Mouse (Mus musculus): ENCODE measurements at regions not wholly inside any gene's neighbourhood (a gene's known extent, or its start where the extent isn't known, plus 50 kb on each side); places are given as distances from the start of the nearest gene placed in this dataset.
A peak's percentile ranks its signal among the peaks of the same experiment; 100 is the strongest.

DNA sequence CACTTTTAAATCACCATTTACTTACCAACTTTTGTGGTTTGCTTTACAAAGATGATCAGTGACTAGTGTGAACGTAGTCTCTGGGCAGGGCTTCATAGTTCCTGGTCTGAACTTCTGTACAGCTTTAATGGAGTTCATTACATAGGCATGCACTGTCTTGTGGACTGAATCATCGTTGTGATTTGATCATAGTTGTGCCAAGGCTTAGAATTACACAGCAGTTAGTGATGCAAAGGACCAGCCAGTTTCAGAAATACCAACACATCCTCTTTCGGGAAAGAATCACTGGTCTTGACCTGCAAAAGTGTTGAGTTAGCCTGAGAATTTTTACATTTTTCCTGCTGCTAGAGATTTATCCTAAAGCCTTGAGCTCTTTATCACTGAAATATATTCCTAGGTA lies 222.3 kb upstream of the Marcks start:
- no peaks in the 10 kb centered on the region for H3K79me2 ChIP-seq (replicated peaks; ENCODE audit: control insufficient read depth, extremely low read depth, insufficient read depth, poor library complexity, severe bottlenecking)
- in situ Hi-C loops (cut with MboI; ENCODE audit: low pct_ligation_motif_present, low pct_unique_long_range_greater_than_20kb, low sequenced_read_pairs) = no loop called here
- TF ChIP-seq HCFC1 (IDR thresholded peaks at IDR 0.05; ENCODE audit: low read depth, low read length) = no peak
- no peak for TF ChIP-seq MYC (IDR thresholded peaks at IDR 0.05; ENCODE audit: low read depth, low read length)
- TF ChIP-seq GABPA (IDR thresholded peaks at IDR 0.05; ENCODE audit: insufficient replicate concordance, low read depth, low read length) = no peak
- no peak for TF ChIP-seq RCOR1 (conservative IDR thresholded peaks at IDR 0.05; ENCODE audit: low read depth, low read length)
- no peak for TF ChIP-seq ZMIZ1 (IDR thresholded peaks at IDR 0.05; ENCODE audit: low read depth, low read length)
- TF ChIP-seq KAT2A (IDR thresholded peaks at IDR 0.05; ENCODE audit: insufficient replicate concordance, low read length) = no peak
- TF ChIP-seq NRF1 (IDR thresholded peaks at IDR 0.05; ENCODE audit: low read depth, low read length) = no peak
- TF ChIP-seq ELF1 (IDR thresholded peaks at IDR 0.05; ENCODE audit: low read depth, low read length) = no peak
- no peak for TF ChIP-seq EP300 (IDR thresholded peaks at IDR 0.05; ENCODE audit: low read length)
- TF ChIP-seq TCF12 (IDR thresholded peaks at IDR 0.05; ENCODE audit: low read depth, low read length) = no peak
- no peak for TF ChIP-seq ETS1 (conservative IDR thresholded peaks at IDR 0.05; ENCODE audit: low read depth, low read length)
- no peak for TF ChIP-seq UBTF (IDR thresholded peaks at IDR 0.05; ENCODE audit: low read depth, low read length)
- no peaks in the 10 kb centered on the region for H3K36me3 ChIP-seq (replicated peaks in 1 of 2; ENCODE audit: control insufficient read depth in 1 of 2, insufficient read depth in 1 of 2, low read length in 1 of 2)
- H3K4me1 ChIP-seq (ENCODE audit: control insufficient read depth in 1 of 2, insufficient read depth in 2 of 2) = peaks cover 0 to 12% of the 10 kb centered on the region in 2 experiments; a peak in 2 of 4 replicates
- H3K9ac ChIP-seq (ENCODE audit: insufficient read depth, low read depth) = no peak overlapping the region
- no peak overlapping the region for H3K4me2 ChIP-seq (ENCODE audit: insufficient read depth, low read depth, poor library complexity, severe bottlenecking)
- no peaks in the 10 kb centered on the region for H3K27me3 ChIP-seq (replicated peaks)
- H3K27ac ChIP-seq (ENCODE audit: insufficient read depth, low read depth) = no peak overlapping the region
- H3K4me3 ChIP-seq (replicated peaks in 1 of 3; ENCODE audit: low read depth in 2 of 3, low read length in 2 of 3, poor library complexity in 1 of 3) = no peak overlapping the region
- DNase-seq (ENCODE audit: extremely low read depth) = no peak
- dilution Hi-C loops (cut with MboI; ENCODE audit: extremely low pct_ligation_motif_present, extremely low pct_unique_long_range_greater_than_20kb, low sequenced_read_pairs) = no loop called here
- no peaks in the 10 kb centered on the region for H3K9me3 ChIP-seq (replicated peaks; ENCODE audit: low read length)

DNA sequence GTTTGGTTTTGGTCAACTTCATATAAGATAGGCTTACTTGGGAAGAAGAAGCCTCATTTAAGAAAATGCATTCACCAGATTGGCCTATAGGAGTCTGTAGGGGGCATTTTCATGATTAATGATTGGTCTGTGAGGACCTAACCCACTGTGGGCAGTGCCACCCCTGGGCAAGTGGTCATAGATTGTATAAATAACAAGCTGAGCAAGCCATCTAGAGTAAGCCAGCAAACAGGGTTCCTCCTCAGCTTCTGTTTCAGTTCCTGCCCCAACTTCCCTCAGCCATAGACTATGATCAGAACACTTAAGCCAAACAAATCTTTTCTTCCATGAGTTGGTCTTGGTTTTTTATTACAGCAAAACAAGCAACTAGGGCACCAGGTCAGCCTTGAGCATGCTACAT lies 220.2 kb upstream of the Marcks start:
- no peak overlapping the region for H3K4me2 ChIP-seq (ENCODE audit: insufficient read depth, low read depth, poor library complexity, severe bottlenecking)
- no peak overlapping the region for H3K4me3 ChIP-seq (replicated peaks in 1 of 3; ENCODE audit: low read depth in 2 of 3, low read length in 2 of 3, poor library complexity in 1 of 3)
- no peak overlapping the region for H3K9ac ChIP-seq (ENCODE audit: insufficient read depth, low read depth)
- no peak for DNase-seq (ENCODE audit: extremely low read depth)
- no peak overlapping the region for H3K27ac ChIP-seq (ENCODE audit: insufficient read depth, low read depth)
- no peak for TF ChIP-seq ETS1 (conservative IDR thresholded peaks at IDR 0.05; ENCODE audit: low read depth, low read length)
- TF ChIP-seq USF2 (conservative IDR thresholded peaks at IDR 0.05; ENCODE audit: low read depth, low read length) = no peak
- 0 out of 2 replicates have a peak, but pooled peaks have one; percentile 20 for TF ChIP-seq EP300 (IDR thresholded peaks at IDR 0.05; ENCODE audit: low read length)
- TF ChIP-seq MAX (IDR thresholded peaks at IDR 0.05; ENCODE audit: low read length) = no peak
- H3K79me2 ChIP-seq (replicated peaks; ENCODE audit: control insufficient read depth, extremely low read depth, insufficient read depth, poor library complexity, severe bottlenecking) = no peaks in the 10 kb centered on the region
- H3K9me3 ChIP-seq (replicated peaks; ENCODE audit: low read length) = no peaks in the 10 kb centered on the region
- dilution Hi-C loops (cut with MboI; ENCODE audit: extremely low pct_ligation_motif_present, extremely low pct_unique_long_range_greater_than_20kb, low sequenced_read_pairs) (no loop called here), in situ Hi-C loops (cut with MboI; ENCODE audit: low pct_ligation_motif_present, low pct_unique_long_range_greater_than_20kb, low sequenced_read_pairs) (no loop called here)
- H3K36me3 ChIP-seq (replicated peaks in 1 of 2; ENCODE audit: control insufficient read depth in 1 of 2, insufficient read depth in 1 of 2, low read length in 1 of 2) = no peaks in the 10 kb centered on the region
- H3K27me3 ChIP-seq (replicated peaks) = no peaks in the 10 kb centered on the region
- peaks cover 0 to 12% of the 10 kb centered on the region in 2 experiments; a peak in 2 of 4 replicates for H3K4me1 ChIP-seq (ENCODE audit: control insufficient read depth in 1 of 2, insufficient read depth in 2 of 2)

All from CH12.LX (cell line).